Mouse (Mus musculus) liver, postnatal 0 days (tissue): ENCODE data around the gene Xpnpep1.

Source experiments
- CTCF ChIP-seq: sonication (generic); IDR thresholded peaks from 2 replicates; pipeline ENCODE4 v1.5.1; 2016; ENCODE audit warnings: antibody characterized with exemption, low read depth
- EP300 ChIP-seq: IDR thresholded peaks from 2 replicates; pipeline ENCODE4 v1.6.1; 2016; ENCODE audit warnings: antibody characterized with exemption, low read depth, mild to moderate bottlenecking

DNA sequence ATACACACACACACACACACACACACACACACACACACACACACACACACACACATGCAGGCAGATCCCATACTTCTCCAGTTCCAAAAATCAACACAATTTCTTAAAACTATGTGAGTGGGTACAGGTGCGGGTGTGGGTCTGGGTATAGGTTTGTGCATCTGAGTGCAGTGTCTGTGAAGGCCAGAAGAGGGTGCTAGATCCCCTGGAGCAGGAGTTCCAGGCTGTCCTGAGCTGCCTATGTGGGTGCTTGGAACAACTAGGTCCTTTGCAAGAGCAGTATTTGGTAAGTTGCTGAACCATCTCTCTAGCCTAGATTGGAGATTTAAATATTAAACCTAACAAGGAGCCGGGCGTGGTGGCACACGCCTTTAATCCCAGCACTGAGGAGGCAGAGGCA is 33.5 kb upstream of the Xpnpep1 start:
- peak; percentile 57 for TF ChIP-seq CTCF
- no peak for TF ChIP-seq EP300
